Mouse (Mus musculus) limb, embryonic 10.5 days (tissue): ENCODE measurements at regions not wholly inside any gene's neighbourhood (a gene's known extent, or its start where the extent isn't known, plus 50 kb on each side); places are given as distances from the start of the nearest gene placed in this dataset.

Experiments used
- DNase-seq: peaks from one replicate; pipeline ENCODE4 v3.0.0-alpha.2; 2017; ENCODE audit warnings: low spot score
- H3K27ac ChIP-seq: fragments of 300-500 bp; sonication (generic); 2 replicates; pipeline ENCODE4 v1.5.1; 2016; ENCODE audit warnings: mild to moderate bottlenecking
- H3K27me3 ChIP-seq: fragments of 300-500 bp; sonication (generic); 2 replicates; pipeline ENCODE4 v1.6.1; 2016; ENCODE audit warnings: low read depth, mild to moderate bottlenecking; ENCODE audit not compliant: poor library complexity, severe bottlenecking
- H3K36me3 ChIP-seq: fragments of 300-500 bp; sonication (generic); 2 replicates; pipeline ENCODE4 v1.6.1; 2016; ENCODE audit warnings: mild to moderate bottlenecking, moderate library complexity
- H3K4me1 ChIP-seq: fragments of 300-500 bp; sonication (generic); 2 replicates; pipeline ENCODE4 v1.6.1; 2016
- H3K4me3 ChIP-seq: fragments of 300-500 bp; sonication (generic); 2 replicates; pipeline ENCODE4 v1.5.1; 2016; ENCODE audit warnings: mild to moderate bottlenecking, moderate library complexity
- H3K9me3 ChIP-seq: fragments of 300-500 bp; sonication (generic); replicated peaks from 2 replicates; pipeline ENCODE4 v1.6.1; 2016; ENCODE audit warnings: mild to moderate bottlenecking
- WGBS: fragments of 180-500 bp; shearing (Covaris S2); methylation state at CpG from one replicate; pipeline ENCODE4 v1.1.7; 2016; 5-methylcytosine and 5-hydroxymethylcytosine counted together

GRCm38 (mm10) chr5:39143648-39144047, 267.0 kb upstream of the Clnk start:
- Histone ChIP-seq H3K27me3 (no peaks in the 10 kb centered on the region), H3K9me3 (no peaks in the 10 kb centered on the region), H3K4me3 (no peak overlapping the region), H3K4me1 (no peaks in the 10 kb centered on the region), H3K27ac (no peak overlapping the region), H3K36me3 (no peaks in the 10 kb centered on the region)
- no peak for DNase-seq
- 87% methylated on average over 4 of the region's 4 CpGs for WGBS

GRCm38 (mm10) chr5:39138375-39138774, 261.8 kb upstream of the Clnk start:
- 91% methylated on average over 3 of the region's 3 CpGs for WGBS
- Histone ChIP-seq H3K4me1 (no peaks in the 10 kb centered on the region), H3K9me3 (no peaks in the 10 kb centered on the region), H3K36me3 (no peaks in the 10 kb centered on the region), H3K4me3 (no peak overlapping the region), H3K27ac (no peak overlapping the region), H3K27me3 (no peaks in the 10 kb centered on the region)
- DNase-seq: no peak

GRCm38 (mm10) chr5:39128931-39129330, 252.3 kb upstream of the Clnk start:
- no peaks in the 10 kb centered on the region for H3K9me3 ChIP-seq
- no peaks in the 10 kb centered on the region for H3K36me3 ChIP-seq
- no peak overlapping the region for H3K4me3 ChIP-seq
- H3K27ac ChIP-seq: no peak overlapping the region
- no peaks in the 10 kb centered on the region for H3K4me1 ChIP-seq
- no peaks in the 10 kb centered on the region for H3K27me3 ChIP-seq
- DNase-seq: no peak

- WGBS: 90% methylated on average over 4 of the region's 4 CpGs
- H3K4me1 ChIP-seq: no peaks in the 10 kb centered on the region
- no peaks in the 10 kb centered on the region for H3K27me3 ChIP-seq
- H3K9me3 ChIP-seq: no peaks in the 10 kb centered on the region
- no peaks in the 10 kb centered on the region for H3K36me3 ChIP-seq
- H3K27ac ChIP-seq: no peak overlapping the region
- no peak for DNase-seq
- no peak overlapping the region for H3K4me3 ChIP-seq
Observed at GRCm38 (mm10) chr5:39126833-39127232, 250.2 kb upstream of the Clnk start.

- DNase-seq: no peak
- H3K27ac ChIP-seq: no peak overlapping the region
- H3K4me1 ChIP-seq: no peaks in the 10 kb centered on the region
- H3K27me3 ChIP-seq: no peaks in the 10 kb centered on the region
- H3K9me3 ChIP-seq: no peaks in the 10 kb centered on the region
- H3K4me3 ChIP-seq: no peak overlapping the region
- H3K36me3 ChIP-seq: no peaks in the 10 kb centered on the region
- 89% methylated on average over 2 of the region's 2 CpGs for WGBS
Observed at GRCm38 (mm10) chr5:39126270-39126691, 249.7 kb upstream of the Clnk start.

GRCm38 (mm10) chr5:39110336-39110735, 233.7 kb upstream of the Clnk start:
- WGBS: 100% methylated on average over 1 of the region's 1 CpGs
- no peaks in the 10 kb centered on the region for H3K4me1 ChIP-seq
- no peaks in the 10 kb centered on the region for H3K36me3 ChIP-seq
- H3K4me3 ChIP-seq: no peak overlapping the region
- H3K27ac ChIP-seq: no peak overlapping the region
- no peaks in the 10 kb centered on the region for H3K9me3 ChIP-seq
- no peaks in the 10 kb centered on the region for H3K27me3 ChIP-seq
- no peak for DNase-seq

GRCm38 (mm10) chr5:39109526-39109925, 232.9 kb upstream of the Clnk start:
- 86% methylated on average over 3 of the region's 3 CpGs for WGBS
- Histone ChIP-seq H3K27me3 (no peaks in the 10 kb centered on the region), H3K4me3 (no peak overlapping the region), H3K36me3 (no peaks in the 10 kb centered on the region), H3K27ac (no peak overlapping the region), H3K9me3 (no peaks in the 10 kb centered on the region), H3K4me1 (no peaks in the 10 kb centered on the region)
- no peak for DNase-seq

- WGBS: 76% methylated on average over 5 of the region's 5 CpGs
- H3K4me1 ChIP-seq: no peaks in the 10 kb centered on the region
- DNase-seq: no peak
- no peaks in the 10 kb centered on the region for H3K9me3 ChIP-seq
- no peak overlapping the region for H3K4me3 ChIP-seq
- no peaks in the 10 kb centered on the region for H3K36me3 ChIP-seq
- H3K27ac ChIP-seq: no peak overlapping the region
- no peaks in the 10 kb centered on the region for H3K27me3 ChIP-seq
Observed at GRCm38 (mm10) chr5:39099113-39099512, 222.5 kb upstream of the Clnk start.

GRCm38 (mm10) chr5:39094875-39095274, 218.3 kb upstream of the Clnk start:
- no peaks in the 10 kb centered on the region for H3K27me3 ChIP-seq
- WGBS: 82% methylated on average over 3 of the region's 3 CpGs
- H3K36me3 ChIP-seq: no peaks in the 10 kb centered on the region
- H3K4me3 ChIP-seq: no peak overlapping the region
- no peak for DNase-seq
- H3K9me3 ChIP-seq: no peaks in the 10 kb centered on the region
- no peak overlapping the region for H3K27ac ChIP-seq
- H3K4me1 ChIP-seq: no peaks in the 10 kb centered on the region

- no peaks in the 10 kb centered on the region for H3K36me3 ChIP-seq
- no peak overlapping the region for H3K27ac ChIP-seq
- WGBS: 56% methylated on average over 11 of the region's 11 CpGs
- peaks cover 8% of the 10 kb centered on the region for H3K4me1 ChIP-seq
- H3K4me3 ChIP-seq: no peak overlapping the region
- H3K27me3 ChIP-seq: no peaks in the 10 kb centered on the region
- H3K9me3 ChIP-seq: no peaks in the 10 kb centered on the region
- no peak for DNase-seq
Observed at GRCm38 (mm10) chr5:39076555-39077178, 200.1 kb upstream of the Clnk start.

- no peak overlapping the region for H3K4me3 ChIP-seq
- no peak for DNase-seq
- no peak overlapping the region for H3K27ac ChIP-seq
- no peaks in the 10 kb centered on the region for H3K27me3 ChIP-seq
- no peaks in the 10 kb centered on the region for H3K36me3 ChIP-seq
- H3K4me1 ChIP-seq: no peaks in the 10 kb centered on the region
- no peaks in the 10 kb centered on the region for H3K9me3 ChIP-seq
- 90% methylated on average over 3 of the region's 3 CpGs for WGBS
Observed at GRCm38 (mm10) chr5:39069683-39070082, 193.1 kb upstream of the Clnk start.

- no peaks in the 10 kb centered on the region for H3K4me1 ChIP-seq
- DNase-seq: no peak
Observed at GRCm38 (mm10) chr5:39063061-39063460, 186.4 kb upstream of the Clnk start.

GRCm38 (mm10) chr5:39052490-39053250, 176.1 kb upstream of the Clnk start:
- no peak overlapping the region for H3K4me3 ChIP-seq
- 59% methylated on average over 8 of the region's 8 CpGs for WGBS
- peaks cover 9% of the 10 kb centered on the region; the same call in 1 of the 2 replicates for H3K4me1 ChIP-seq
- no peaks in the 10 kb centered on the region for H3K27me3 ChIP-seq
- no peak overlapping the region for H3K27ac ChIP-seq
- H3K36me3 ChIP-seq: no peaks in the 10 kb centered on the region
- no peaks in the 10 kb centered on the region for H3K9me3 ChIP-seq
- DNase-seq: no peak

More at GRCm38 (mm10) chr5:39063061-39063460, 186.4 kb upstream of the Clnk start:
- WGBS: 89% methylated on average over 3 of the region's 3 CpGs
- H3K27me3 ChIP-seq: no peaks in the 10 kb centered on the region
- no peaks in the 10 kb centered on the region for H3K36me3 ChIP-seq
- H3K4me3 ChIP-seq: no peak overlapping the region
- H3K9me3 ChIP-seq: no peaks in the 10 kb centered on the region
- no peak overlapping the region for H3K27ac ChIP-seq
